Mouse (Mus musculus): Measurements from ENCODE around the gene Dus1l.

- TF ChIP-seq CTCF (IDR thresholded peaks at IDR 0.05; ENCODE audit: low read depth) = no peak
- TF ChIP-seq EP300 (optimal IDR thresholded peaks at IDR 0.05) = no peak
Observed at GRCm38 (mm10) chr11:120768206-120768605, 28.0 kb downstream of the Dus1l start.
